Mouse (Mus musculus) forebrain, embryonic 10.5 days (tissue): Measurements from ENCODE around the gene Otub2. TPM values are rescaled to one million over a fixed set of nuclear protein-coding genes. Genes with fewer than 3 reads are reported as not detected.

ENCODE experiments used
- DNase-seq: peaks from one replicate; pipeline ENCODE4 v3.0.0-alpha.2; 2017; ENCODE audit warnings: low spot score; ENCODE audit errors: extremely low spot score
- H3K27ac ChIP-seq: fragments of 300-500 bp; sonication (generic); 2 replicates; pipeline ENCODE4 v1.5.1; 2016; ENCODE audit warnings: mild to moderate bottlenecking
- H3K27me3 ChIP-seq: fragments of 300-500 bp; sonication (generic); 2 replicates; pipeline ENCODE4 v1.6.1; 2016; ENCODE audit warnings: mild to moderate bottlenecking; ENCODE audit not compliant: poor library complexity, severe bottlenecking
- H3K36me3 ChIP-seq: fragments of 300-500 bp; sonication (generic); replicated peaks from 2 replicates; pipeline ENCODE4 v1.6.1; 2016; ENCODE audit warnings: mild to moderate bottlenecking, moderate library complexity
- H3K4me1 ChIP-seq: fragments of 300-500 bp; sonication (generic); 2 replicates; pipeline ENCODE4 v1.6.1; 2016
- H3K4me3 ChIP-seq: fragments of 300-500 bp; sonication (generic); 2 replicates; pipeline ENCODE4 v1.5.1; 2016; ENCODE audit warnings: mild to moderate bottlenecking, moderate library complexity
- H3K9me3 ChIP-seq: fragments of 300-500 bp; sonication (generic); 2 replicates; pipeline ENCODE4 v1.6.1; 2016; ENCODE audit warnings: mild to moderate bottlenecking, moderate library complexity
- WGBS: fragments of 180-500 bp; shearing (Covaris S2); methylation state at CpG from one replicate; pipeline ENCODE4 v1.1.7; 2016; 5-methylcytosine and 5-hydroxymethylcytosine counted together
- polyA plus RNA-seq: library from polyadenylated mRNA; unstranded; fragments of >200 nt; fragmentation: Nextera tagmentation; extraction: Ambion mirVana; gene quantifications from 2 replicates; pipeline ENCODE4 v1.2.1, GENCODE M21; 2016

Gene Otub2
- polyA plus RNA-seq, 1 experiment from 2014 or later = 11.3 TPM

GRCm38 (mm10) chr12:103358951-103359801 is 29.3 kb upstream of the Otub2 start:
- 67% methylated on average over 4 of the region's 4 CpGs for WGBS
- Histone ChIP-seq H3K27me3 (no peaks in the 10 kb centered on the region), H3K36me3 (no peaks in the 10 kb centered on the region), H3K9me3 (no peaks in the 10 kb centered on the region), H3K4me3 (no peak overlapping the region), H3K4me1 (peaks cover 6% of the 10 kb centered on the region; the same call in 1 of the 2 replicates), H3K27ac (0 out of 2 replicates have a peak overlapping the region, but pooled peaks have one; percentile 17)
- DNase-seq = no peak

GRCm38 (mm10) chr12:103360812-103361211 is 27.7 kb upstream of the Otub2 start:
- Histone ChIP-seq H3K9me3 (no peaks in the 10 kb centered on the region), H3K4me1 (peaks cover 6% of the 10 kb centered on the region; the same call in 1 of the 2 replicates), H3K4me3 (no peak overlapping the region), H3K27ac (no peak overlapping the region), H3K27me3 (no peaks in the 10 kb centered on the region), H3K36me3 (no peaks in the 10 kb centered on the region)
- DNase-seq = no peak
- 92% methylated on average over 8 of the region's 8 CpGs for WGBS

- no peak overlapping the region for H3K4me3 ChIP-seq
- H3K36me3 ChIP-seq = no peaks in the 10 kb centered on the region
- whole genome bisulfite sequencing = 92% methylated on average over 17 of the region's 17 CpGs
- H3K4me1 ChIP-seq = peaks cover 6% of the 10 kb centered on the region; the same call in 1 of the 2 replicates
- DNase-seq = no peak
- no peaks in the 10 kb centered on the region for H3K27me3 ChIP-seq
- no peak overlapping the region for H3K27ac ChIP-seq
- no peaks in the 10 kb centered on the region for H3K9me3 ChIP-seq
Measured at GRCm38 (mm10) chr12:103361539-103362307, 26.8 kb upstream of the Otub2 start.

GRCm38 (mm10) chr12:103362336-103362735 is 26.1 kb upstream of the Otub2 start:
- Histone ChIP-seq H3K27me3 (no peaks in the 10 kb centered on the region), H3K27ac (no peak overlapping the region), H3K9me3 (no peaks in the 10 kb centered on the region), H3K4me3 (no peak overlapping the region), H3K36me3 (no peaks in the 10 kb centered on the region), H3K4me1 (peaks cover 6% of the 10 kb centered on the region; the same call in 1 of the 2 replicates)
- 89% methylated on average over 3 of the region's 3 CpGs for WGBS
- no peak for DNase-seq

GRCm38 (mm10) chr12:103367171-103367570 is 21.3 kb upstream of the Otub2 start:
- Histone ChIP-seq H3K4me1 (peaks cover 8% of the 10 kb centered on the region; the same call in 1 of the 2 replicates), H3K9me3 (no peaks in the 10 kb centered on the region), H3K27ac (no peak overlapping the region), H3K36me3 (no peaks in the 10 kb centered on the region), H3K4me3 (no peak overlapping the region), H3K27me3 (peaks cover 9% of the 10 kb centered on the region)
- WGBS = 88% methylated on average over 2 of the region's 2 CpGs
- no peak for DNase-seq

GRCm38 (mm10) chr12:103367620-103368325 is 20.7 kb upstream of the Otub2 start:
- peak; percentile 84 for DNase-seq
- 20% methylated on average over 18 of the region's 18 CpGs for WGBS
- Histone ChIP-seq H3K4me3 (peak overlapping the region; percentile 13; the same call in 1 of the 2 replicates), H3K27me3 (peaks cover 9% of the 10 kb centered on the region), H3K27ac (peak overlapping the region; percentile 67), H3K9me3 (no peaks in the 10 kb centered on the region), H3K36me3 (no peaks in the 10 kb centered on the region), H3K4me1 (peaks cover 8% of the 10 kb centered on the region; the same call in 1 of the 2 replicates)

- Histone ChIP-seq H3K27me3 (peaks cover 9% of the 10 kb centered on the region), H3K4me3 (0 out of 2 replicates have a peak overlapping the region, but pooled peaks have one; percentile 13), H3K27ac (no peak overlapping the region), H3K36me3 (no peaks in the 10 kb centered on the region), H3K4me1 (peaks cover 8% of the 10 kb centered on the region; the same call in 1 of the 2 replicates), H3K9me3 (no peaks in the 10 kb centered on the region)
- 78% methylated on average over 7 of the region's 7 CpGs for WGBS
- no peak for DNase-seq
Measured at GRCm38 (mm10) chr12:103368326-103368669, 20.2 kb upstream of the Otub2 start.

- WGBS = 67% methylated on average over 2 of the region's 2 CpGs
- H3K36me3 ChIP-seq = no peaks in the 10 kb centered on the region
- no peak overlapping the region for H3K27ac ChIP-seq
- no peak for DNase-seq
- no peaks in the 10 kb centered on the region for H3K9me3 ChIP-seq
- peaks cover 8% of the 10 kb centered on the region; the same call in 1 of the 2 replicates for H3K4me1 ChIP-seq
- H3K4me3 ChIP-seq = no peak overlapping the region
- H3K27me3 ChIP-seq = peaks cover 9% of the 10 kb centered on the region
Measured at GRCm38 (mm10) chr12:103368777-103369176, 19.7 kb upstream of the Otub2 start.

- Histone ChIP-seq H3K27me3 (peaks cover 9% of the 10 kb centered on the region), H3K4me1 (peaks cover 8% of the 10 kb centered on the region; the same call in 1 of the 2 replicates), H3K4me3 (no peak overlapping the region), H3K9me3 (no peaks in the 10 kb centered on the region), H3K27ac (no peak overlapping the region), H3K36me3 (no peaks in the 10 kb centered on the region)
- 82% methylated on average over 4 of the region's 4 CpGs for WGBS
- no peak for DNase-seq
Measured at GRCm38 (mm10) chr12:103370861-103371260, 17.6 kb upstream of the Otub2 start.

GRCm38 (mm10) chr12:103371711-103372110 is 16.8 kb upstream of the Otub2 start:
- H3K27ac ChIP-seq = no peak overlapping the region
- peak; percentile 62 for DNase-seq
- peaks cover 9% of the 10 kb centered on the region for H3K27me3 ChIP-seq
- 33% methylated on average over 6 of the region's 6 CpGs for WGBS
- H3K4me1 ChIP-seq = peaks cover 8% of the 10 kb centered on the region; the same call in 1 of the 2 replicates
- H3K4me3 ChIP-seq = no peak overlapping the region
- no peaks in the 10 kb centered on the region for H3K36me3 ChIP-seq
- H3K9me3 ChIP-seq = no peaks in the 10 kb centered on the region

- WGBS = 85% methylated on average over 8 of the region's 8 CpGs
- no peaks in the 10 kb centered on the region for H3K4me1 ChIP-seq
- H3K27ac ChIP-seq = no peak overlapping the region
- H3K36me3 ChIP-seq = no peaks in the 10 kb centered on the region
- H3K27me3 ChIP-seq = peaks cover 1% of the 10 kb centered on the region
- H3K9me3 ChIP-seq = no peaks in the 10 kb centered on the region
- no peak overlapping the region for H3K4me3 ChIP-seq
- DNase-seq = no peak
Measured at GRCm38 (mm10) chr12:103373530-103374236, 14.8 kb upstream of the Otub2 start.

GRCm38 (mm10) chr12:103376124-103376523 is 12.4 kb upstream of the Otub2 start:
- WGBS = 69% methylated on average over 5 of the region's 5 CpGs
- DNase-seq = no peak
- no peak overlapping the region for H3K27ac ChIP-seq
- no peaks in the 10 kb centered on the region for H3K9me3 ChIP-seq
- H3K36me3 ChIP-seq = no peaks in the 10 kb centered on the region
- no peaks in the 10 kb centered on the region for H3K27me3 ChIP-seq
- H3K4me3 ChIP-seq = no peak overlapping the region
- no peaks in the 10 kb centered on the region for H3K4me1 ChIP-seq
